Mouse (Mus musculus): Measurements from ENCODE around the gene Gm37240. TPM values are rescaled to one million over a fixed set of nuclear protein-coding genes. Genes with fewer than 3 reads are reported as not detected.

Gm37240 gene
- total RNA-seq, 2 experiments from 2014 or later, result not detected

GRCm38 (mm10) chr3:85468995-85469394 lies 418.3 kb downstream of the Gm37240 start:
- no peak for ATAC-seq (replicated peaks; ENCODE audit: low FRiP score, poor library complexity, severe bottlenecking)

GRCm38 (mm10) chr3:85465283-85466025 lies 421.9 kb downstream of the Gm37240 start:
- ATAC-seq (replicated peaks; ENCODE audit: low FRiP score, poor library complexity, severe bottlenecking), result no peak

DNA sequence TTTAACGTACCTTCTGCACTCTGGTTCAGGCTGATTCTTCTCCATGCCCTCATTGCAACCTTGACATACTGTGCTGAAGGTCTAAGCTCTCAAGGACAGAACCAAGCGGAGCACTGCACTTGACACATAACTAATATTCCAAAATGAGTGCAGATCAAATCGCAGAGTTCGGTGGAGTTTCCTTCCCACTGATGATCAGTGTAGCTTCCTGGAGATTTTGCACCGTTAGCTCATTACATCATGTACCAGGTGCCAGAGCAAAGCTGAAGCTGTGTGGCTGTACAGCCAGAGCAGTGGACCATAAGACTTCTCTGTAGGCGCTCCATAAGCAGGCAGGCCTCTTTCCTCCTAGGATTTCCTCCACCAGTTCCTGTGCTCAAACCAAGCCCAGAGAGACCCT lies 427.3 kb downstream of the Gm37240 start:
- no peak for ATAC-seq (replicated peaks; ENCODE audit: low FRiP score, poor library complexity, severe bottlenecking)

DNA sequence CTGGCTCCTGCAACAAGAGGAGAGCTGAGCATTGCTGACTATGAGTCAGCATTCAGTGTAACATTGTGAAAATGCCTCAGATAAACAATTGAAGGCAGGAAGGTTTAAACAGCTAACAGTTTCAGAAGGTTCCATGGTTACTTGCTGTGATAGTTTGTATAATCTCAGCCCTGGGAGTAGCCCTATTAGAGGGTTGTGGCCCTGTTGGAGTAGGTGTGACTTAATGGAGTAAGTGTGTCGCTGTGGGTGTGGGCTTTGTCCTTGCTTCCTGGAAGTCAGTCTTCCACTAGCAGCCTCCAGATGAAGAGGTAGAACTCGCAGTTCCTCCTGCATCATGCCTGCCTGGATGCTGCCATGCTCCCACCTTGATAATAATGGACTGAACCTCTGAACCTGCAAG lies 430.3 kb downstream of the Gm37240 start:
- no peak for ATAC-seq (replicated peaks; ENCODE audit: low FRiP score, poor library complexity, severe bottlenecking)

GRCm38 (mm10) chr3:85455453-85455852 lies 431.9 kb downstream of the Gm37240 start:
- no peak for ATAC-seq (replicated peaks; ENCODE audit: low FRiP score, poor library complexity, severe bottlenecking)

- no peak for ATAC-seq (replicated peaks; ENCODE audit: low FRiP score, poor library complexity, severe bottlenecking)
Measured at GRCm38 (mm10) chr3:85454001-85454400, 433.3 kb downstream of the Gm37240 start.

GRCm38 (mm10) chr3:85449461-85449860 lies 437.9 kb downstream of the Gm37240 start:
- ATAC-seq (replicated peaks; ENCODE audit: low FRiP score, poor library complexity, severe bottlenecking), result no peak

- no peak for ATAC-seq (replicated peaks; ENCODE audit: low FRiP score, poor library complexity, severe bottlenecking)
Measured at GRCm38 (mm10) chr3:85442781-85443180, 444.5 kb downstream of the Gm37240 start.

GRCm38 (mm10) chr3:85442261-85442660 lies 445.1 kb downstream of the Gm37240 start:
- no peak for ATAC-seq (replicated peaks; ENCODE audit: low FRiP score, poor library complexity, severe bottlenecking)

DNA sequence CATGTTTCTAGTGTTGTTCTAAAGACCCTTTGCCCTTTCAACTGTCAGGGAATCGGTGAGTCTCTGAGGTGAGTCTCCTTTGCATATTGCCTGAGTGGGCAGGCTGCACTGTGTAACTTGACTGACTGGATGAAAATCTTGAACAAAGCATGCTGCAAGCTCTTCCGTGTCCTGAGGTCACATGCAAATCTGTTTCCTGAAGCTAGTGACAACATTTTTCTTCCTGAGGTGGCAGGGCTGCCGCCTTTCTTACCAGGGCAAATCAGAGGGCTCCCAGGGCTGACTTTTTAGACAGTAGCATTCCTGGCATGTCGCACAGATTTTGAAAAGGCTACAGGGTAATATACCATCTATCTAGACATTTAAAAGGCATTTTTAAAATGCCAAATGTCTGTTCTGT lies 451.9 kb downstream of the Gm37240 start:
- no peak for ATAC-seq (replicated peaks; ENCODE audit: low FRiP score, poor library complexity, severe bottlenecking)

DNA sequence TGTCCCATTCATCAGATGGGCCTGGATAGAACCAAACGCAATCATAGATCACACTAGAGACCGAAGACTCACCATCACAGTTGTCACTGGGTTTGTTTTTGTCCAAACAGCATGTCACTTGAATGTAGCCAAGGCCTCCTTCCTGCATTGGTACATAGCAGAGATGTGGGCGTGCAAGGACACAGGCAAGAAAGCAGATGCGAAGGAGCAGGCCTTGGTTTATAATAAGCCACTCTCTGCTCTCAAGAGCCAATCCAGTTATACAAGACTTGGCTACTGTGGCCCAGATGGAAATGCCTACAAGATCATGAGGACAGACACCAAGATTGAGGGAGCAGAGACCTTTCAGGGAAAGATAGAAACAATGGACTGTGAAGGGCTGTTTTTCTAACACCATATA lies 456.1 kb downstream of the Gm37240 start:
- ATAC-seq (replicated peaks; ENCODE audit: low FRiP score, poor library complexity, severe bottlenecking), result no peak

DNA sequence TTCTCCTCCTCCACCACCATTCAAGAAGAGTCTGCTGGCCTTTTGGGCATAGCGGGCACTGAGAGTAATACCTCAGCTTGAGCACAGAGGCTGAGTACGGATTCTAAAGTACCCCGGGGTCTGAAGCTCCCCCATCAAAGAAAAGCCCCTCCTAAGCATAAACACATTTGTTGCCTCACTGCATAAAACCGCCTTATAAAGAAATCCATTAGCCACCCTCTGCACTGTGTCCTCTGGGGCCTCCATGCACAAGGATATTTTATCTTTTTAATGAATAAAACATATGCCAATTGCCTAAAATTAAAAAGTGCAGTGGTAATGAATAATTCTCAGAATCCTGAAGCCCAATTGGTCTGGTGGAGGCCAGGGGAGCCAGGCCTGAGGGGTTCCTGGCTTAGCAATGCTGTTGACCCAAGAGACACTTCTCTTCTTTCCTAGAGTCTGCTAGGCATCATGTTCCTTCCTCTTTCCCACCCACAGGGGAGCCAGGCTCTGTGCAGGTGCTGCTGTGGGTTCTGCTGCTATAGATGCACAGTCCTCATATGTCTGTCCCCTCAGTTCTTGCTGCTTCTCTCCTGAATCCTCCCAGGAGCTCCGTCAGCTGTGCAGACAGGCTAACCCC lies 463.8 kb downstream of the Gm37240 start:
- ATAC-seq (replicated peaks; ENCODE audit: low FRiP score, poor library complexity, severe bottlenecking), result no peak

DNA sequence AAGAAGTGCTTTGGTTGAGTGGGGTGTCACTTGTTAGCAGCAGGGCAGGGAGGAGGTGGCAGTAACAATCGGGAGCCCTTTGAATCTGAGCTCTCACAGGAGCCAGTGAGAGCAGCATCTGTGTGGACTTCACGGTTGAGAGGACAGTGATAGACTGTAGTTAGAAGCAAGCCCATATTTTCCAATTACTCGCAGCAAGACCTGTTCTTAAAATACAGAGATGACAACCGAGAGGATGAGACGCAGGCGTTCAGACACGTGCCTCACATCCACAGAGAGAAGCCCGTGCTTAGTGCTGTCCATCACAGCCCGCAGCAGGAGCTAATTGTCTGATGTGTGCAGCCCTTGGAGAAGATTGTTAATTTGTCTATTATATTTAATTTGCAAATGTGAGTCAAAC lies 465.9 kb downstream of the Gm37240 start:
- no peak for ATAC-seq (replicated peaks; ENCODE audit: low FRiP score, poor library complexity, severe bottlenecking)

DNA sequence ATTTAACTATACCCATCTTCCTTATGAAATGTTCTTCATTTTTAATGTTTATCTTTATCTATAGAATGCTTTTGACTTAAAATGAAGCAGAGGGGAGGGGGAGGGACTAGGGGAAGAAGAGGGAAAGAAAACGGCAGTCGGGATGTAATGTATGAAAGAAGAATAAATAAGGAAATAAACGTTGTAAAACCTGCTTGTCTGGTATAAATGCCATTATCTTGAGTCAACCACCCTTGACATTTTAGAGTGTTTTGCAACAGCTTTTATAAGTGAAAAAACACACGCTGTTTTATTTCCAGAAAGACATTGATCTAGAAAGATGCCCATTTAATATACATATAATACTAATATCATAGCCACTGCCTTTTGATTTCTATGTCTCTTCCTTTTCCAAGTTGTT lies 469.7 kb downstream of the Gm37240 start:
- no peak for ATAC-seq (replicated peaks; ENCODE audit: low FRiP score, poor library complexity, severe bottlenecking)

DNA sequence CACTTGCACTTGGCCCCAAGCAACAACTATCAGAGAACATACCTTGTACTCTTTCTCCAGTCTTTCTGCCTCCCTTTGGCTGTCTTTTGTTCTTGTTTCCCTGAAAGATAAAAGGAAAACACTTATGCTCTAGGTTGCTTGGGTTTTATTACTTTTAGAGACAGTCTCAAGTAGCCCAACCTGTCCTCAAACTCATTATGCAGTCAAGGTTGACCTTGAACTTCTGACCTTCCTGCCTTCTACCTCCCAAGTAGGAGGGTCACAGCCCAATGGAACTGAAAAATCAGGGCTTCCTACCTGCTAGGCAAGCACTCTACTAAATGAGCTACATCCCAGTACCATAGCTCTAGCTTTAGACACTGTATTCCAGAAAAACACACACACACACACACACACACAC lies 488.5 kb downstream of the Gm37240 start:
- no peak for ATAC-seq (replicated peaks; ENCODE audit: low FRiP score, poor library complexity, severe bottlenecking)

- ATAC-seq (replicated peaks; ENCODE audit: low FRiP score, poor library complexity, severe bottlenecking), result no peak
Measured at GRCm38 (mm10) chr3:85398483-85398835, 488.9 kb downstream of the Gm37240 start.

GRCm38 (mm10) chr3:85397816-85398482 lies 489.4 kb downstream of the Gm37240 start:
- ATAC-seq (replicated peaks; ENCODE audit: low FRiP score, poor library complexity, severe bottlenecking), result no peak

DNA sequence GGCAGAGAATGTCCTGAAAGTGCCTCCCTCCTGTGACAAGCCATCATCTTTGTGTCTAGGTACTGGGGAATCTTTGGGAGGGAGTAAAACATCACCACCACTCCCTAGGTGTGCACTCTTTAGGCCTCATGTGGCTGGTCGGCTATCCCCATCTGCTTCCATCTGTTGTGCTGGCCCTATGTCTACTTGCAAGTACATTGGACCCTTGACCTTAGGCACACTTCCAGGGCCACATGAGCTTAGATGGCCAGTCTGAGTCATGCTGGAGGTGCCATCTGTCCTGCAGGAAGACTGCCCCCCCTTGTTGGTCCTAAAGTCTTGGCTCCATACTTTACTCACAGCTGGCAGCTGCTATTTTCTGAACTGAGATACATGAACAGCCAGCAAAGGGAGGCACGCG lies 493.9 kb downstream of the Gm37240 start:
- ATAC-seq (replicated peaks; ENCODE audit: low FRiP score, poor library complexity, severe bottlenecking), result no peak

DNA sequence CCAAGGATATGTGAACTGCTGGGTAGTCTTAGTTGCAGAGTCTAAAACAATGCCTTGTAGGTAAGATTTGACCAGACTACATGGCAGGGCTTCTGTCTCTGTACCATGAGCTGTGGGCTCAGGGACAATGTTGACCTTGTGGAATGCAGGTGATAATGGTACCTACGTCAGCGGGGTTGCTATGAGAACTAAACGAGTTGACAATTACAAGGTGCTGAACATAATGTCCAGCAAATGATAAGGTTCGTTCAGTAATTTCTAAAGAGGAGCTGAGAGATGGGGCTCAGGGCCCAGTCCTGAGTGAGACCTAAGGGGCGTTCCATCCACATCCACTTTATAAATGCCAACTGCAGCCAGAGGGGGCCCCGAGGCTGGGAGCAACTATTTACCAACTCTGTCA lies 495.6 kb downstream of the Gm37240 start:
- no peak for ATAC-seq (replicated peaks; ENCODE audit: low FRiP score, poor library complexity, severe bottlenecking)

- ATAC-seq (replicated peaks; ENCODE audit: low FRiP score, poor library complexity, severe bottlenecking), result no peak
Measured at GRCm38 (mm10) chr3:85391111-85391510, 496.2 kb downstream of the Gm37240 start.

DNA sequence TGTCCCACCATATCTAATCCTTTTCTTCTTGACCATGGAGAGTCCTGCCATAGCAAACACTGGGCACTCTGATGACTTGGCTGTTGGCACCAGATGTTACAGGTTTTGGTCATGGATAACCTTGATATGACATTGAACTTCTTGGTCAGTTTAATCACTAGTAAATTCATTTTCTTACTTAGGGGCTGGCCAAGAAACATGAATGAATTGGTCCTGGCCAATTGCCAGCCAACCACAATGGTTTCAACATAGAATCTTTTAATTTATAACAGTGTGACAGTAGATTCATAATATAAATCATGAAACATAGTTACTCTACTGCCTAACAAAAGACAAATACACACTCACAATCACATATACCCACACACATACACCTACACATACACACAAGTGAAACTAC lies 501.9 kb downstream of the Gm37240 start:
- ATAC-seq (replicated peaks; ENCODE audit: low FRiP score, poor library complexity, severe bottlenecking), result no peak

Data from erythroblast, adult 5-6 weeks (primary cell).